Mouse (Mus musculus) intestine, postnatal 0 days (tissue): ENCODE results near the gene Notch1. TPM values are rescaled to one million over a fixed set of nuclear protein-coding genes. Genes with fewer than 3 reads are reported as not detected.

Experiments
- ATAC-seq: fragments of 200-750 bp; cut with Nextera tagmentation; 2 replicates; pipeline ENCODE4 v1.8.0; 2017; ENCODE audit warnings: mild to moderate bottlenecking, moderate TSS enrichment, moderate library complexity
- H3K27ac ChIP-seq: fragments of 300-500 bp; sonication (generic); 2 replicates; pipeline ENCODE4 v1.5.1; 2014; ENCODE audit warnings: mild to moderate bottlenecking, low read depth, low read length, moderate library complexity
- H3K27me3 ChIP-seq: fragments of 300-500 bp; sonication (generic); replicated peaks from 2 replicates; pipeline ENCODE4 v1.6.1; 2014; ENCODE audit warnings: low read length, mixed read lengths; ENCODE audit not compliant: control insufficient read depth, insufficient read depth
- H3K36me3 ChIP-seq: fragments of 300-500 bp; sonication (generic); 2 replicates; pipeline ENCODE4 v1.6.1; 2014; ENCODE audit warnings: mild to moderate bottlenecking, moderate library complexity; ENCODE audit not compliant: control insufficient read depth, insufficient read depth
- H3K4me1 ChIP-seq: fragments of 300-500 bp; sonication (generic); replicated peaks from 2 replicates; pipeline ENCODE4 v1.6.1; 2014; ENCODE audit warnings: antibody characterized with exemption, low read length, mixed read lengths; ENCODE audit not compliant: control insufficient read depth, insufficient read depth
- H3K4me2 ChIP-seq: fragments of 300-500 bp; sonication (generic); replicated peaks from 2 replicates; pipeline ENCODE4 v1.6.1; 2014; ENCODE audit warnings: low read depth, mild to moderate bottlenecking, moderate library complexity
- H3K4me3 ChIP-seq: fragments of 300-500 bp; sonication (generic); 2 replicates; pipeline ENCODE4 v1.5.1; 2014; ENCODE audit warnings: low read depth, low read length
- H3K9ac ChIP-seq: fragments of 300-500 bp; sonication (generic); 2 replicates; pipeline ENCODE4 v1.6.1; 2014; ENCODE audit warnings: mild to moderate bottlenecking, low read depth, low read length
- H3K9me3 ChIP-seq: fragments of 300-500 bp; sonication (generic); 2 replicates; pipeline ENCODE4 v1.6.1; 2016; ENCODE audit warnings: mixed run types; ENCODE audit not compliant: control insufficient read depth
- CTCF ChIP-seq: sonication (generic); IDR thresholded peaks from 2 replicates; pipeline ENCODE4 v1.5.1; 2016; ENCODE audit warnings: low read depth, mild to moderate bottlenecking, control low read depth, antibody characterized with exemption, moderate library complexity
- WGBS: fragments of 180-500 bp; shearing (Covaris S2); extraction: QIAGEN DNeasy Blood & Tissue Kit; methylation state at CpG from one replicate; pipeline ENCODE4 v1.1.7; 2014; 5-methylcytosine and 5-hydroxymethylcytosine counted together
- polyA plus RNA-seq: library from polyadenylated mRNA; unstranded; fragments of >200 nt; fragmentation: Nextera tagmentation; extraction: Ambion mirVana; gene quantifications from 2 replicates; pipeline ENCODE4 v1.2.1, GENCODE M21; 2015

Gene Notch1
- polyA plus RNA-seq, 1 experiment from 2014 or later, result 3.6 TPM

- Histone ChIP-seq H3K4me3 (no peak overlapping the region), H3K36me3 (peaks cover 83% of the 10 kb centered on the region), H3K27ac (no peak overlapping the region), H3K4me2 (no peak overlapping the region), H3K27me3 (no peaks in the 10 kb centered on the region), H3K9ac (no peak overlapping the region), H3K4me1 (no peaks in the 10 kb centered on the region; the same call in 1 of the 2 replicates), H3K9me3 (no peaks in the 10 kb centered on the region)
- 84% methylated on average over 3 of the region's 3 CpGs for WGBS
- no peak for TF ChIP-seq CTCF
- ATAC-seq, result no peak
Observed at GRCm38 (mm10) chr2:26462980-26463379, 53.5 kb downstream of the Notch1 start.

- H3K27me3 ChIP-seq, result no peaks in the 10 kb centered on the region
- no peak for ATAC-seq
- no peaks in the 10 kb centered on the region; the same call in 1 of the 2 replicates for H3K4me1 ChIP-seq
- no peak overlapping the region for H3K27ac ChIP-seq
- TF ChIP-seq CTCF, result no peak
- WGBS, result 83% methylated on average over 5 of the region's 5 CpGs
- no peak overlapping the region for H3K4me3 ChIP-seq
- no peak overlapping the region for H3K4me2 ChIP-seq
- H3K36me3 ChIP-seq, result peaks cover 74% of the 10 kb centered on the region
- no peaks in the 10 kb centered on the region for H3K9me3 ChIP-seq
- H3K9ac ChIP-seq, result no peak overlapping the region
Observed at GRCm38 (mm10) chr2:26461667-26462066, 54.8 kb downstream of the Notch1 start.

DNA sequence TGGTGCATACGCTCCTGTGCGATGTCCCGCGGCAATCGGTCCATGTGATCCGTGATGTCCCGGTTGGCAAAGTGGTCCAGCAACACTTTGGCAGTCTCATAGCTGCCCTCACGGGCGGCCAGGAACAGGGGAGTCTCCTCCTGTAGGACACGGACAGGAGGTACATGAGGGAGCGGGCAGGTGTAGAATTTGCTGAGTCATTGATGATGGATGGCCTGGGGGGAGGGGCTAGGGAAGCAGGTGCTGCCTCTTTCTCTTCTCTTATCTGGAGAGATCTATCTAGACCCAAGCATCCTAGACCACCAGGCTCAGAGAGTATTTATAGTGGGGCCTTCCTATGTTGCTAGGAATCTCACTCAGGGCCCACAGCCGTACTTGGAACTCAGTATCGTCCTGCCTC, 55.6 kb downstream of the Notch1 start:
- ATAC-seq, result no peak
- peaks cover 66% of the 10 kb centered on the region for H3K36me3 ChIP-seq
- H3K27me3 ChIP-seq, result no peaks in the 10 kb centered on the region
- no peak overlapping the region for H3K27ac ChIP-seq
- no peak overlapping the region for H3K4me3 ChIP-seq
- no peak overlapping the region for H3K4me2 ChIP-seq
- no peaks in the 10 kb centered on the region; the same call in 1 of the 2 replicates for H3K4me1 ChIP-seq
- WGBS, result 85% methylated on average over 13 of the region's 13 CpGs
- no peak overlapping the region for H3K9ac ChIP-seq
- H3K9me3 ChIP-seq, result no peaks in the 10 kb centered on the region
- 0 out of 2 replicates have a peak, but pooled peaks have one; percentile 7 for TF ChIP-seq CTCF

DNA sequence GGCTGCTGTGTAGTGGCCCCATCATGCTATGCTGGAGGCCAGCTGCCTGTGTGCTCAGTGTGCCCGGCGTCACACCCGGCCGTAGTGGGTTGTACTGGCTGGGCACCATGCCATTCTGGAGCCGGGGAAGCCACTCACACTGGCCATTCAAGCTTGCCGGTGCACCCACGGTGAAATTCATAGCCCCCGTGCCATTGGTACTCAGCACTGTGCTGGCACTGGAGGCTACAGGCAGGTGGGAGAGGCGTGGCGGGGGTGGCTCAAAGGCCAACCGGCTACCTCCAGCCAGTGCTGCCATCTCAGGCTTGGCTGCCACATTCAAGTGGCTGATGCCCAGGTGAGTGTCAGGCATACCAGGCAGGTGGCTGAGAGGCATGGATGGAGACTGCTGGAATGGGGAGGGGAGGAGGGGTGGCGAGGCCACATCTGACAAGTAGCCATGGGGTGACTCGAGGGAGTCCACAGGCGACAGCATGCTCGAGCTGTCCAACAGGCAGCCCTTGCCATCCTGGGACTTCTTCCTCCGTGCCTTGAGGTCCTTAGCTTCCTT, 56.3 kb downstream of the Notch1 start:
- H3K4me2 ChIP-seq, result no peak overlapping the region
- H3K9ac ChIP-seq, result no peak overlapping the region

GRCm38 (mm10) chr2:26459478-26459877, 57.0 kb downstream of the Notch1 start:
- Histone ChIP-seq H3K4me1 (no peaks in the 10 kb centered on the region; the same call in 1 of the 2 replicates), H3K9ac (no peak overlapping the region), H3K4me3 (no peak overlapping the region), H3K9me3 (no peaks in the 10 kb centered on the region), H3K4me2 (no peak overlapping the region), H3K36me3 (peaks cover 56% of the 10 kb centered on the region), H3K27me3 (no peaks in the 10 kb centered on the region), H3K27ac (no peak overlapping the region)
- no peak for TF ChIP-seq CTCF
- WGBS, result 53% methylated on average over 6 of the region's 6 CpGs
- 0 out of 2 replicates have a peak, but pooled peaks have one; percentile 6 for ATAC-seq

More for the DNA sequence above, 56.3 kb downstream of the Notch1 start:
- no peak for TF ChIP-seq CTCF
- WGBS, result 84% methylated on average over 16 of the region's 16 CpGs
- no peak for ATAC-seq
- H3K27ac ChIP-seq, result no peak overlapping the region
- no peaks in the 10 kb centered on the region for H3K9me3 ChIP-seq
- H3K27me3 ChIP-seq, result no peaks in the 10 kb centered on the region
- no peaks in the 10 kb centered on the region; the same call in 1 of the 2 replicates for H3K4me1 ChIP-seq
- H3K4me3 ChIP-seq, result no peak overlapping the region
- peaks cover 62% of the 10 kb centered on the region for H3K36me3 ChIP-seq

DNA sequence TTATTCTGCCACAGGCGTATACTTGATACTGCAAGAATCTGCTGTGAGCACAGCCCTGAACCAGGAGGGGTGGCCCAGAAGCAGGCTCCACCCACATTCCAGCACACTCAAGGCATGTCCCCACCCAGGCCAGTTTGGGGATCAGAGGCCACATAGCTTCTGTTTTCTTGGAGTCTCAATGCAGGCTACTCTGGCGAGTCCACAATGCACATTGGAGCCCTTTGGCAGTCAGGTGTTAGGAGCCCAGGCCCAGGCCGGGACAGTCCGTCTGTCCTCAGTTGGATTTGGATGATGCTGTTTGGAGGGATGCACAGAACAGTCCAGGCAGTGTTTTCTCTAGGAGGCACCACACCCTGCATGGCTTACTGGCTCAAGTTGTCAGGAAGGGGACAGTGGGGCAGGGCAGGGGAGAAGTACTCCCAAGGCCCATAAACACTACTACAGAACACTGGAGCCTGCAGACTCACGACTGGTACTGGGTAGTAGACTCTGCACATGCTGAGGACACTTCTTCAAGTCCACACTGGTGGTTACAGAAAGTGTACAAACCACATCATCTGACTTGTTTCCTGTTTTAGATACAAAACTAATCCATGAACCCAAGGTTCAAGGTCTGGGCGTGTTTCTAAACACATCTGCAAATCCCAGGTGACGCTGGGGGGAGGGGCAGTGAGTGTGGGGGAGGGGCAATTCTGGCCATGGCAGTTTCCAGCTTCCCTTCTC, 57.9 kb downstream of the Notch1 start:
- Histone ChIP-seq H3K27me3 (no peaks in the 10 kb centered on the region), H3K4me2 (peak overlapping the region; percentile 27; the same call in 1 of the 2 replicates), H3K9me3 (no peaks in the 10 kb centered on the region), H3K4me3 (no peak overlapping the region), H3K9ac (no peak overlapping the region), H3K36me3 (peaks cover 47% of the 10 kb centered on the region), H3K27ac (peak overlapping the region; percentile 78), H3K4me1 (no peaks in the 10 kb centered on the region; the same call in 1 of the 2 replicates)
- no peak for TF ChIP-seq CTCF
- WGBS, result 26% methylated on average over 7 of the region's 7 CpGs
- peak; percentile 80 for ATAC-seq
